Mouse (Mus musculus) stomach, postnatal 0 days (tissue): ENCODE measurements around the gene Susd4. TPM values are rescaled to one million over a fixed set of nuclear protein-coding genes. Genes with fewer than 3 reads are reported as not detected.

Source experiments
- ATAC-seq: fragments of 200-750 bp; cut with Nextera tagmentation; 2 replicates; pipeline ENCODE4 v1.8.0; 2017; ENCODE audit not compliant: low FRiP score, low TSS enrichment
- DNase-seq: peaks from one replicate; pipeline ENCODE4 v3.0.0-alpha.2; 2016; ENCODE audit warnings: low spot score
- H3K27ac ChIP-seq: fragments of 300-500 bp; sonication (generic); replicated peaks from 2 replicates; pipeline ENCODE4 v1.5.1; 2014; ENCODE audit warnings: mild to moderate bottlenecking, control low read depth
- H3K27me3 ChIP-seq: fragments of 300-500 bp; sonication (generic); 2 replicates; pipeline ENCODE4 v1.6.1; 2014; ENCODE audit warnings: low read length; ENCODE audit not compliant: control insufficient read depth, insufficient read depth
- H3K36me3 ChIP-seq: fragments of 300-500 bp; sonication (generic); 2 replicates; pipeline ENCODE4 v1.6.1; 2014; ENCODE audit warnings: low read length, mixed read lengths; ENCODE audit not compliant: control insufficient read depth, insufficient read depth
- H3K4me1 ChIP-seq: fragments of 300-500 bp; sonication (generic); replicated peaks from 2 replicates; pipeline ENCODE4 v1.6.1; 2014; ENCODE audit warnings: antibody characterized with exemption; ENCODE audit not compliant: control insufficient read depth, insufficient read depth
- H3K4me2 ChIP-seq: fragments of 300-500 bp; sonication (generic); replicated peaks from 2 replicates; pipeline ENCODE4 v1.6.1; 2014; ENCODE audit warnings: low read depth, mild to moderate bottlenecking, control low read depth, moderate library complexity
- H3K4me3 ChIP-seq: fragments of 300-500 bp; sonication (generic); 2 replicates; pipeline ENCODE4 v1.5.1; 2014; ENCODE audit warnings: low read depth, low read length, control low read depth
- H3K9ac ChIP-seq: fragments of 300-500 bp; sonication (generic); 2 replicates; pipeline ENCODE4 v1.6.1; 2014; ENCODE audit warnings: mild to moderate bottlenecking, low read length, control low read depth, mixed read lengths
- H3K9me3 ChIP-seq: fragments of 300-500 bp; sonication (generic); 2 replicates; pipeline ENCODE4 v1.6.1; 2016; ENCODE audit warnings: low read length; ENCODE audit not compliant: control insufficient read depth
- CTCF ChIP-seq: IDR thresholded peaks from 2 replicates; pipeline ENCODE4 v1.5.1; 2016; ENCODE audit warnings: antibody characterized with exemption, low read depth, mild to moderate bottlenecking, moderate library complexity
- EP300 ChIP-seq: optimal IDR thresholded peaks from 2 replicates; pipeline ENCODE3; 2016; ENCODE audit warnings: antibody characterized with exemption
- WGBS: fragments of 180-500 bp; shearing (Covaris S2); extraction: QIAGEN DNeasy Blood & Tissue Kit; methylation state at CpG from one replicate; pipeline ENCODE4 v1.1.7; 2014; 5-methylcytosine and 5-hydroxymethylcytosine counted together
- polyA plus RNA-seq: library from polyadenylated mRNA; unstranded; fragments of >200 nt; fragmentation: Nextera tagmentation; extraction: Ambion mirVana; gene quantifications from 2 replicates; pipeline ENCODE4 v1.2.1, GENCODE M21; 2015

Susd4 gene
- polyA plus RNA-seq, 1 experiment from 2014 or later, result 8.2 TPM

DNA sequence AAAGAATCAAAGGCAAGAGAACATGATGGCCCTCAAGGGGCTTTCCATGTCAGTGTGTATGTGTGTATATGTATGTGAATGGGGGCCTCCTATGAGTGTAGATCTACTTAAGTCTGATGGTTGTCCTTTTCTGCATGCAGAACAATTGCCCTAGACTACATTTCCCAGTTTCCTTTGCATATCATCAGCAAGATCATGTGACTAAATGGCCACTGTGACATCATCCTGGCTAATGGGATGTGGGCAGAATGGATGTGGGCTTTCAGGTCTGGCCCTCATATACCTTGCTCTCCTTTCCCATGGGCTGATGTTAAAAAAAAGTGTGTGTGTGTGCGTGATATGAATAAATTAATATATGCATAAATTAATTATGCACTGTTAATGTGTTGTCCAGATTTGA lies 4.9 kb upstream of the Susd4 start:
- ATAC-seq, result no peak
- TF ChIP-seq EP300, result no peak
- TF ChIP-seq CTCF, result no peak
- H3K9me3 ChIP-seq, result no peaks in the 10 kb centered on the region
- H3K27ac ChIP-seq, result no peak overlapping the region
- no peaks in the 10 kb centered on the region for H3K27me3 ChIP-seq
- no peak overlapping the region for H3K9ac ChIP-seq
- no peak overlapping the region for H3K4me3 ChIP-seq
- 95% methylated on average over 1 of the region's 1 CpGs for WGBS
- no peak overlapping the region for H3K4me2 ChIP-seq
- H3K4me1 ChIP-seq, result no peaks in the 10 kb centered on the region
- no peak for DNase-seq
- no peaks in the 10 kb centered on the region for H3K36me3 ChIP-seq

DNA sequence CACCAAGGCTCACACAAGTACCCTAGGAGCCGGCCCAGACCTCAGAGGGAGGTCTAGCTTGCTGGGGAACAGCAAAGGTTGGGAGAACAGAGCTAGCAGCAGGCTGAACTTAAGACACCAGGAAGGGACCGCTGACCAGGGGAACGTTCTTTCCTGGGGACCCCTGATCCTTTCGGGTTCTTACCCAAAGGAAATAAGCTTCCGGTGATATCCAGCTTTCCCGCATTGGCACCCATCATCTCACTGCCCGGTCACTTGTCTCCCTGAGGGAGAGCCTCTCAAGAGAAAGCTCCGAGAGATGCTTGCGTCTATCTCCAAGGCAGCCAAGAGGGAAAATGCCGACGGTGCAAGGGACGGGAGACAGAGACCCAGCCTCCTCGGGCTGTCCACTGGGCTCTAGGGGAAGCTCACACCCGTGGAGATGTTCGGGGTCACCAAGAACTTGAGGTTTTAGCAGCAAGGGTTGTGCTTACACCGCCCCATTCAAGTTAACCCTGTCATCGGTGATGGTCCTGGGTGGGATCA lies 407 bp upstream of the Susd4 start:
- Histone ChIP-seq H3K4me3 (peak overlapping the region; percentile 66), H3K4me2 (peak overlapping the region; percentile 96), H3K36me3 (no peaks in the 10 kb centered on the region), H3K9ac (no peak overlapping the region; the same call in 1 of the 2 replicates), H3K4me1 (no peaks in the 10 kb centered on the region), H3K27ac (no peak overlapping the region), H3K27me3 (no peaks in the 10 kb centered on the region), H3K9me3 (no peaks in the 10 kb centered on the region)
- 17% methylated on average over 17 of the region's 17 CpGs for WGBS
- TF ChIP-seq CTCF (no peak), EP300 (no peak)
- ATAC-seq, result no peak
- DNase-seq, result peak; percentile 20

DNA sequence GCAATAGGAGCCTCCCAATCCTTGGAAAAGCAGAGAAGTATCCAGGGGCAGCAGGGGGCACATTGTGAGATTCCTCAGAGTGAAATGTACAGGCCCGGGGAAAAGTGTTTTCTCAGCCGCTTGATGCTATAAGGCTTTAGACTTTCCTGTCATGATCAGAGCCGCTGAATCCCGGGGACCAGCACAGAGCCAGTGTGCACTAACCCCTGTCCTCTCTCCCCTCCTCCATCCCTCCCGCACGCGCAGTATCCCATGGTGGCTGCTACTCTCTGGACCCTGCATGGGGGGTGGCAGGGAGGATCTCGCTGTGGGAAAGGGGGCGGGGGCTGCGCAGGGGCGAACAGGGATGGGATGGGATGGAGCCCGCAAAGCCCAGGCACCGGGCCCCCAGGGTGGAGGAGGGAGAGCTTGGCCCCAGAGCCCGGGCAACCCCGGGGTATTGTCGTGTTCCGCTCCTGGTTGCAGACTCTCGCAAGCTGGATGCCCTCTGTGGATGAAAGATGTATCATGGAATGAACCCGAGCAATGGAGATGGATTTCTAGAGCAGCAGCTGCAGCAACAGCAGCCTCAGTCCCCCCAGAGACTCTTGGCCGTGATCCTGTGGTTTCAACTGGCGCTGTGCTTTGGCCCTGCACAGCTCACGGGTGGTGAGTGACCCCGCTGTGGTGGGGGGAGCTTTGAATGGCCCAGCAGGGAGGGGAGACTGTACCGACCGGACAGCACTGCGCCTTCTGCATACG lies 1.1 kb downstream of the Susd4 start:
- H3K27me3 ChIP-seq, result no peaks in the 10 kb centered on the region
- H3K4me2 ChIP-seq, result peak overlapping the region; percentile 96
- TF ChIP-seq CTCF (no peak), EP300 (no peak)
- DNase-seq (peak; percentile 35), ATAC-seq (peak; percentile 49)
- H3K27ac ChIP-seq, result no peak overlapping the region
- H3K4me1 ChIP-seq, result no peaks in the 10 kb centered on the region
- no peaks in the 10 kb centered on the region for H3K9me3 ChIP-seq
- peak overlapping the region; percentile 66 for H3K4me3 ChIP-seq
- 6% methylated on average over 27 of the region's 27 CpGs for WGBS
- peak overlapping the region; percentile 61 for H3K9ac ChIP-seq
- no peaks in the 10 kb centered on the region for H3K36me3 ChIP-seq

DNA sequence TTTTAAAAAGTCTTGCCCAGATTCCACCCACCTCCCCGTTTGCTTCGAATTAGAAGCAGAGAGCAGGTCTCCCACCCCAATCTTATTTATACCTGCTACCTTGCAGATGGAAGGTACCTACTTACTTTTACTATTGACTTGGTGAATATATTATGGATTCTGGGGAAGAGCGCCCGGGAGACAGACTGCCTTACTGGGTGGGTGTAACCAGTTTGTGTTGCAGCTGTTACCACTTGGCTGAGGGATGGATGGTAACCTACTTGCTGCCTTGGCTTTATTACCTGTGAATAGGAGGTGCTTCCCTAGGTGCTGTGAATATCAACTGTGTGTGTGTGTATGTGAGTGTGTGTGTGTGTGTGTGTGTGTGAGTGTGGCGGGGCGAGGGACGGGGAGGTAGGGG lies 11.9 kb downstream of the Susd4 start:
- H3K27ac ChIP-seq, result no peak overlapping the region
- no peaks in the 10 kb centered on the region for H3K27me3 ChIP-seq
- ATAC-seq (no peak), DNase-seq (no peak)
- H3K4me1 ChIP-seq, result no peaks in the 10 kb centered on the region
- H3K4me2 ChIP-seq, result no peak overlapping the region
- no peak overlapping the region for H3K9ac ChIP-seq
- TF ChIP-seq EP300 (no peak), CTCF (no peak)
- no peak overlapping the region for H3K4me3 ChIP-seq
- H3K36me3 ChIP-seq, result no peaks in the 10 kb centered on the region
- 88% methylated on average over 7 of the region's 7 CpGs for WGBS
- no peaks in the 10 kb centered on the region for H3K9me3 ChIP-seq

DNA sequence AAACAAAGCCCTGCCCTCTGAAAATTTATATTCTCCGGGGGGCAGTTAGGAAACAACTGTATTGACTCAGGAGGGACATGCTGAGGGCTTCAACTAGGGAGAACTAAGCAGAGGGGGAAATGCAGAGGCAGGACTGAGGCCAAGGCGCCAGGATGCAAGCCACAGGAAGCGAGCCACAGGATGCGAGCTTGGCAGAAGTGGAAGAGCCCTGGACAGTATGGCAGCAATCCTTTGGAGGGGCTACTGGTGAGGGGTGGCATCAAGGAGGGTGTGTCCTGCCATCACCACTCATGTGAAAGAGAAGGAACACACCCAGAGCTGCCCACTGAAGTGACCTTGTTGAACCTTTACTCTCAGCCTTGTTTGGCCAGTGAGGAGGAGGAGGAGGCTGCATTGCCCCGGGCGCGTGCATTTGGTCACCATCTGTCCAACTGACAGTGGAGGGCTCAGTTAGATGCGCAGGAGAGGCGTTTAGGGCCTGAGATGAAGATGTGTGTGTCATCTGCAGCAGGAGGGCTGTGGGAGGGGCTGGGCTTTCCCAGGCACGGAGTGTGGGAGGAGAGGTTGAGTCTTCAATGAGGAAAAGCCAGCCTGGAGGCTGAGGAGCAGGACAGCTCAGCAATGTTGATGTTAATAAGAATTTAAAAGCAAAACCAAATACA lies 13.2 kb downstream of the Susd4 start:
- no peak overlapping the region for H3K9ac ChIP-seq
- no peak overlapping the region for H3K27ac ChIP-seq
- H3K4me2 ChIP-seq, result no peak overlapping the region
- 64% methylated on average over 10 of the region's 10 CpGs for WGBS
- no peak for ATAC-seq
- H3K4me1 ChIP-seq, result no peaks in the 10 kb centered on the region
- no peaks in the 10 kb centered on the region for H3K27me3 ChIP-seq
- no peak overlapping the region for H3K4me3 ChIP-seq
- no peaks in the 10 kb centered on the region for H3K36me3 ChIP-seq
- DNase-seq, result no peak
- TF ChIP-seq EP300, result no peak
- TF ChIP-seq CTCF, result no peak
- no peaks in the 10 kb centered on the region for H3K9me3 ChIP-seq

DNA sequence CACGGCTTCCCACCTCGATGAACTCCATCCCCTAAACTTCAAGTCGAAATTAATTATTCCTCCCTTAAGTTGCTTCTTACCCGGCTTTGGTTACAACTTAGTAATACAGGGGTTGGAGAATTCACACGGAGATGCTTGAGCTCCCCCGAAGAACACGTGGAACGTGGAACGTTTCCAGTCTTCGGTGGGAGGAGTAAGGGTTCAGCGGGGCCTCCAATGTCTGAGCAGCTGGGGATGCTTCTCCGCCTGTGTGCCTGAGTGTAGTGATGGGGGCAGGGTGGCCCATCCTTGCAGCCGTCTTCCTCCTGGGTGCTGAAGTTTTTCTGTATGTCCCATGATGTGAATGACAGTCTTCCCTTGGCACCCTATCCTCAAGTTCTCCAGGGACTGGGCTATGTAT lies 14.6 kb downstream of the Susd4 start:
- no peak overlapping the region for H3K4me2 ChIP-seq
- H3K36me3 ChIP-seq, result no peaks in the 10 kb centered on the region
- ATAC-seq (peak; percentile 35; the same call in 1 of the 2 replicates), DNase-seq (no peak)
- WGBS, result 65% methylated on average over 13 of the region's 13 CpGs
- no peaks in the 10 kb centered on the region for H3K9me3 ChIP-seq
- H3K27ac ChIP-seq, result no peak overlapping the region
- H3K4me1 ChIP-seq, result no peaks in the 10 kb centered on the region
- no peak for TF ChIP-seq CTCF
- no peak for TF ChIP-seq EP300
- no peak overlapping the region for H3K4me3 ChIP-seq
- H3K27me3 ChIP-seq, result no peaks in the 10 kb centered on the region
- no peak overlapping the region for H3K9ac ChIP-seq
